Mouse (Mus musculus) inflammation-experienced regulatory T-cells, adult 6 months (primary cell): ENCODE results near the gene Macf1. TPM values are rescaled to one million over a fixed set of nuclear protein-coding genes. Genes with fewer than 3 reads are reported as not detected.

Experiments used
- ATAC-seq: one replicate; pipeline ENCODE4 v1.8.0; 2017
- polyA plus RNA-seq, 3 experiments: library from polyadenylated mRNA; unstranded; fragments of 100-300 nt; shearing (Covaris generic); gene quantifications; one replicate each; pipeline ENCODE4 v1.2.1; 2017

The Macf1 gene
- polyA plus RNA-seq, 3 experiments from 2014 or later, result 87.3 to 165 (median 153) TPM

- no peak for ATAC-seq
Measured at GRCm38 (mm10) chr4:123431936-123432335, 252.2 kb downstream of the Macf1 start.

- ATAC-seq, result no peak
Measured at GRCm38 (mm10) chr4:123427900-123428684, 256.1 kb downstream of the Macf1 start.

GRCm38 (mm10) chr4:123427271-123427899 is 256.8 kb downstream of the Macf1 start:
- ATAC-seq, result no peak

GRCm38 (mm10) chr4:123426429-123427080 is 257.6 kb downstream of the Macf1 start:
- ATAC-seq, result no peak

- no peak for ATAC-seq
Measured at GRCm38 (mm10) chr4:123425672-123426272, 258.4 kb downstream of the Macf1 start.

- ATAC-seq, result no peak
Measured at GRCm38 (mm10) chr4:123424050-123424449, 260.1 kb downstream of the Macf1 start.

- no peak for ATAC-seq
Measured at GRCm38 (mm10) chr4:123422828-123423227, 261.3 kb downstream of the Macf1 start.

- no peak for ATAC-seq
Measured at GRCm38 (mm10) chr4:123418032-123418431, 266.1 kb downstream of the Macf1 start.

GRCm38 (mm10) chr4:123417478-123417877 is 266.7 kb downstream of the Macf1 start:
- ATAC-seq, result no peak

GRCm38 (mm10) chr4:123416829-123417228 is 267.3 kb downstream of the Macf1 start:
- ATAC-seq, result no peak

GRCm38 (mm10) chr4:123415566-123415965 is 268.6 kb downstream of the Macf1 start:
- no peak for ATAC-seq

GRCm38 (mm10) chr4:123413876-123414275 is 270.3 kb downstream of the Macf1 start:
- ATAC-seq, result no peak

- no peak for ATAC-seq
Measured at GRCm38 (mm10) chr4:123412981-123413380, 271.2 kb downstream of the Macf1 start.

- ATAC-seq, result no peak
Measured at GRCm38 (mm10) chr4:123412528-123412878, 271.7 kb downstream of the Macf1 start.

- ATAC-seq, result peak; percentile 67
Measured at GRCm38 (mm10) chr4:123411732-123412527, 272.2 kb downstream of the Macf1 start.

- ATAC-seq, result peak; percentile 29
Measured at GRCm38 (mm10) chr4:123411006-123411731, 273.0 kb downstream of the Macf1 start.

GRCm38 (mm10) chr4:123409752-123410151 is 274.4 kb downstream of the Macf1 start:
- ATAC-seq, result no peak

- ATAC-seq, result no peak
Measured at GRCm38 (mm10) chr4:123409034-123409692, 275.0 kb downstream of the Macf1 start.

GRCm38 (mm10) chr4:123407792-123408191 is 276.4 kb downstream of the Macf1 start:
- no peak for ATAC-seq

GRCm38 (mm10) chr4:123404056-123404455 is 280.1 kb downstream of the Macf1 start:
- ATAC-seq, result no peak

- no peak for ATAC-seq
Measured at GRCm38 (mm10) chr4:123402244-123402643, 281.9 kb downstream of the Macf1 start.
